Comparison of ENCODE assay signal across 13 mouse cellular contexts in the genomic region with DNA sequence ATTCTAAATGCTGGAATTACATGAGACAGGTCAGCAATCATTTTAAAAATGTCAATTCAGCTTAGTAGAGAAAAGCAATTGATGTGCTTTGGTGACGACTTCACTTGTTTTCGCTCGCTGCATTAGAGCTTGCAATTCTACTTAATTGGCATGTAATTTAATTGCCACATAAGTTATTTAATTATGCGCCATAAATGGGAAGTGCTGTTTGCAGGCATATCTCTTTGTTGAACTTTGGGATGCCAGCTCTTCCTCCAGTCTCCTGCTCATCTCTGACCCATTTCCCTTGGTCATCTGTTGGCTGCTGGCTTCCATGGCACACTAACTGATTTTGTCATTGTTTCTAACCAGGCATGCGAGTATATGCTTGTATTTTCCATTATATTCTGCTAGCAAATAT. TPM values are rescaled to one million over a fixed set of nuclear protein-coding genes. Genes with fewer than 3 reads are reported as not detected.
"Had no signal": no experiment of that assay in that cellular context is flagged by ENCODE, and none has a peak within 500 bp of the region (broad histone marks: within the 10 kb centered on the region; RNA-seq: fewer than 3 reads in every experiment).

No protein-coding gene starts in this region.

- DNase-seq: gastrocnemius, postnatal 14 days; gastrocnemius, postnatal 36 days; heart, adult 2 months; heart, postnatal 14 days; heart, postnatal 36 days; kidney, adult 11 months; kidney, adult 2 months; kidney, adult 9 months; kidney, postnatal 14 days; kidney, postnatal 36 days; layer of hippocampus, adult 9-11 months; left cerebral cortex, postnatal 4 days had no signal

RNA-seq across cellular contexts. Expression of a gene that starts 30.6 kb away (rescaled TPM):
- total RNA-seq: gastrocnemius, postnatal 36 days; hematopoietic stem cell, adult 5-6 weeks had no signal
